In genomic region chr2:156720675-156721553, GRCm38 (mm10) we compare ENCODE assay signal across 8 mouse cellular contexts. TPM values are rescaled to one million over a fixed set of nuclear protein-coding genes. Genes with fewer than 3 reads are reported as not detected.
A peak's percentile ranks its signal among the peaks of the same experiment; 100 is the strongest.
DNase-seq lines count a peak whose midpoint lies in the region; ATAC-seq and TF ChIP-seq lines count a peak whose summit lies in the region.

No protein-coding gene starts in this region.

- H3K27me3 ChIP-seq in hindbrain, embryonic 11.5 days (ENCODE audit: control insufficient read depth, insufficient read depth, low read length) = no peaks in the 10 kb centered on the region
- H3K27me3 ChIP-seq in lung, postnatal 0 days (replicated peaks; ENCODE audit: insufficient read depth, low read length) = no peaks in the 10 kb centered on the region

- H3K9ac ChIP-seq in hindbrain, embryonic 11.5 days (ENCODE audit: low read depth, low read length) = peak overlapping the region; percentile 97
- H3K9ac ChIP-seq in lung, postnatal 0 days (replicated peaks; ENCODE audit: low read depth) = peak overlapping the region; percentile 94

- peak overlapping the region; percentile 92 for H3K4me3 ChIP-seq in hindbrain, embryonic 11.5 days (ENCODE audit: low read depth, low read length)
- H3K4me3 ChIP-seq in lung, postnatal 0 days (ENCODE audit: low read depth, low read length) = peak overlapping the region; percentile 96

- TF ChIP-seq CTCF in lung, postnatal 0 days (IDR thresholded peaks at IDR 0.05) = no peak; the same call in none of the 2 replicates

- H3K4me1 ChIP-seq in hindbrain, embryonic 11.5 days (replicated peaks; ENCODE audit: control insufficient read depth, insufficient read depth, low read length) = peaks cover 11% of the 10 kb centered on the region
- peaks cover 39% of the 10 kb centered on the region for H3K4me1 ChIP-seq in lung, postnatal 0 days (ENCODE audit: insufficient read depth, low read depth, low read length)

- ATAC-seq in hindbrain, embryonic 11.5 days (ENCODE audit: low FRiP score) = peak; percentile 86
- ATAC-seq in lung, postnatal 0 days = peak; percentile 88

- TF ChIP-seq EP300 in lung, postnatal 0 days (IDR thresholded peaks at IDR 0.05) = no peak

- no peaks in the 10 kb centered on the region for H3K36me3 ChIP-seq in hindbrain, embryonic 11.5 days (ENCODE audit: control insufficient read depth, insufficient read depth, low read length)
- H3K36me3 ChIP-seq in lung, postnatal 0 days (ENCODE audit: insufficient read depth, low read length) = no peaks in the 10 kb centered on the region

- H3K4me2 ChIP-seq in hindbrain, embryonic 11.5 days (replicated peaks; ENCODE audit: low read depth, low read length) = peak overlapping the region; percentile 66
- H3K4me2 ChIP-seq in lung, postnatal 0 days (replicated peaks; ENCODE audit: low read depth, low read length) = peak overlapping the region; percentile 69

- under 1% methylated on average over 73 of the region's 114 CpGs for WGBS in hindbrain, embryonic 11.5 days
- WGBS in lung, postnatal 0 days = 5% methylated on average over 55 of the region's 114 CpGs

- no peaks in the 10 kb centered on the region for H3K9me3 ChIP-seq in hindbrain, embryonic 11.5 days (ENCODE audit: control insufficient read depth, low read length)
- no peaks in the 10 kb centered on the region for H3K9me3 ChIP-seq in lung, postnatal 0 days (ENCODE audit: low read length)

- peak overlapping the region; percentile 88 for H3K27ac ChIP-seq in hindbrain, embryonic 11.5 days (ENCODE audit: low read depth, low read length)
- peak overlapping the region; percentile 91 for H3K27ac ChIP-seq in lung, postnatal 0 days (ENCODE audit: low read length)

- peak; percentile 99 for DNase-seq in NIH3T3 (ENCODE audit: low read depth)
- DNase-seq in cerebellum, adult 9-11 months = peak; percentile 96
- peak; percentile 88 to 95 for DNase-seq in frontal cortex, adult 2 months (ENCODE audit: extremely low spot score in 1 of 2, low spot score in 1 of 2)
- DNase-seq in hindbrain, embryonic 11.5 days (ENCODE audit: low spot score) = peak; percentile 99
- DNase-seq in layer of hippocampus, postnatal 10 days (ENCODE audit: low spot score in 2 of 2) = peak; percentile 93 to 97
- peak; percentile 97 for DNase-seq in lung, postnatal 0 days (ENCODE audit: low spot score)
- DNase-seq in ovary, postnatal 10 days (ENCODE audit: low spot score) = peak; percentile 83
- DNase-seq in thymus, postnatal 0 days (ENCODE audit: low spot score) = peak; percentile 91

RNA-seq across cellular contexts. Expression of gene Myl9, which starts 54.3 kb away (rescaled TPM):
- polyA plus RNA-seq in frontal cortex, adult 2 months (2012; rRNA removed) = 51.9 and 57.3 TPM in 2 replicates
- 96.1 and 133 TPM in 2 replicates for polyA plus RNA-seq in hindbrain, embryonic 11.5 days (2014; fragmentation: Nextera tagmentation; extraction: Ambion mirVana)
- 10 to 100 TPM; 21.4 to 23.4 TPM for total RNA-seq in layer of hippocampus, postnatal 10 days (2021)
- 222 and 240 TPM in 2 replicates for polyA plus RNA-seq in lung, postnatal 0 days (2015; fragmentation: Nextera tagmentation; extraction: Ambion mirVana)
- 20.6 and 27.1 TPM in 2 replicates for polyA plus RNA-seq in thymus, postnatal 0 days (2015; fragmentation: Nextera tagmentation; extraction: Ambion mirVana)

Comparison
In these comparisons a context has a peak if more than half of its experiments do, and no peak if none do; other contexts are left out.
1. Peak in every context shown above with its lines: DNase-seq, ATAC-seq, H3K4me3 ChIP-seq and H3K27ac ChIP-seq.